Mouse (Mus musculus) ES-Bruce4 (cell line): ENCODE results near the gene Atp2b2.

Experiments
- CTCF ChIP-seq: IDR thresholded peaks from one replicate; pipeline ENCODE4 v1.8.1; 2011; ENCODE audit warnings: low read depth, low read length
- EP300 ChIP-seq: IDR thresholded peaks from 2 replicates; pipeline ENCODE4 v1.6.1; 2011; ENCODE audit warnings: low read depth, low read length; ENCODE audit not compliant: insufficient read depth
- POLR2A ChIP-seq: IDR thresholded peaks from one replicate; pipeline ENCODE4 v1.8.1; 2011; ENCODE audit warnings: low read length; ENCODE audit not compliant: insufficient read depth

DNA sequence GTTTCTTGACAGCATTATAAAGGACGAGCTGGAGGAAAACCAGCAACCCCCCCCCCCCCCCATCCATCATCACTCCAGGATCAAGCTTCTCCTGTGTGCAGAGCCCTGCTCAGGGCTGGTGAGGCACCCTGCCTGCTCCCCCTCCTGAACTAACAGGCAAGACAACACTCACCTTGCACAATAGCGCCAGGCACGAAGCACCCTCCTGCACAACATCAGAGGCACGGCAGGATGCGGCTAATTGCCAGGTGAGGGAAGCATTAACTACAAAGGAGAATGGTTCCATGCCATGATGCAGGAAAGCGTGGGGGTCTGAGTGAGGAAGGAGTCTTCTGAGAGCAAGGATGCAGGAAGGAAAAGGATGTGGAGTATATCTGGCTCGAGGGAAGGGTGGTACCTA lies 42.1 kb downstream of the Atp2b2 start:
- TF ChIP-seq EP300 (no peak), POLR2A (no peak), CTCF (no peak)
